Mouse (Mus musculus): ENCODE data around the gene Dalrd3. TPM values are rescaled to one million over a fixed set of nuclear protein-coding genes. Genes with fewer than 3 reads are reported as not detected.

Dalrd3 gene
- 5.2 TPM for polyA plus RNA-seq (2014; fragmentation: Illumina TruSeq; extraction: RNeasy Lipid Tissue Mini Kit (QIAGEN cat#74804); ENCODE audit: low read depth, low replicate concordance)

DNA sequence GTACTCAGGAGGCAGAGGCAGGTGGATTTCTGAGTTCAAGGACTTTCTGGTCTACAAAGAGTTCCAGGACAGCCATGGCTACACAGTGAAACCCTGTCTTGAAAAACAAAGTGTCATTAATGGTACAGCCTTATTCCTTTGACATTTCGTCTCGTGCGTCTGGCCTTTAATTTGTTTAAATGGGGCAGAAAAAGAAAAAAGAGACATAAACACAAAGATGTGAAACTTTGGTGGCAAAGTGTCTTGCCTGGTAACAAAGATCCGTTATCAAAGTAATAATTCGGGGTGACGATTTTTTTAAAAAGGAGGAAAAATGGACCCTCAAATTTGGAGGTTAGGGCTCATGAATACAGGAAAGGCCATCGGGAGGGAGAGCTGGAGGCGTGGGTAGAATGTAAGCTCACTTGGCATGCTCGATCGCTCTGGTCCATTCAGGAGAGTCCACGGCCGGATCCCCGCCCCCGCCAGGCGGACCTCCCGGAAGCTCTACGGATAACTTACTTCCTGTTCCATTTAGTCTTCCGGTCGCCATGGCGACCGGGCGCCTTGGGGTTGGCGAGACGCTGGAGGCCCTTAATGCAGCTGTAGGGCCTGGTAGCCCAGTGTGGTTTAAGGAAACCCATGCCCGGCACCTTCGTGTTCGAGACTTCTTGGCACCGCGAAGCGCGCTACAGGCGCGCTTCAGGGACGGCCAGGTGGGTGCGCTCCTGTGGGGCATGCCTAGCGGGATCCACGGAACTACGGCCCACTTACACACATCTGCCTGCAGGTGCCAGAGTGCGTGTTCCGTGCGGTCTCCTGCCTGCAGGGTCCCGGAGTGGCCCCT, at the start of gene Dalrd3:
Gene Dalrd3 (plus strand): TSS at position 506 of the 826 bp plus-strand sequence.

DNA sequence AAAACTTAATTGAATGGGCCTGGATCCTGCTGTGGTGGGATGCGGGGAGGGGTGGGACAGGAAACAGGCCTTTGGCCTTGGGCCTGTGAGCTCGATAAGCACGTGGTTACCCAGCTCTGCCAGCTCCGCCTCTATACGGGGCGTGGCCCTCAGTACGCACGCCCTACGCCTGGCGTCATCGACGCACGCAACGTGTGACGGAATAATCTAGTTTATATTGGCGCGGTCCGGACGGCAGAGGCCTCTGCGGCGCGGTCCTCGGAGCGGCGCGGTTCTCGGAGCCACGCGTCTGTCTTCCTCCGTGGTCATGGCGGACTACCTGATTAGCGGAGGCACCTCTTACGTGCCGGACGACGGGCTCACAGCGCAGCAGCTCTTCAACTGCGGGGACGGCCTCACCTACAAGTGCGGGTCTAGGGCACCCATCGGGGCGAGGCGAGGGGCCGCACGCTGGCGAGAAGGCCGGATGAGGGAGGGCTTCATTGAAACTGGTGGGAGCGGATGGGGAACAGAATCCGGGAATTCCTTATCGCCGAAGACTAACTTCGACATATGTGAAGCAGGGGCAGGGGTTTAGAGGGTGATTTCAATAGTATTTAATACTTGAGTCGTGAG, 9.4 kb upstream of the Dalrd3 start, which contains the start of gene Impdh2:
Gene Impdh2 (plus strand): TSS at position 60 of the 615 bp plus-strand sequence.

DNA sequence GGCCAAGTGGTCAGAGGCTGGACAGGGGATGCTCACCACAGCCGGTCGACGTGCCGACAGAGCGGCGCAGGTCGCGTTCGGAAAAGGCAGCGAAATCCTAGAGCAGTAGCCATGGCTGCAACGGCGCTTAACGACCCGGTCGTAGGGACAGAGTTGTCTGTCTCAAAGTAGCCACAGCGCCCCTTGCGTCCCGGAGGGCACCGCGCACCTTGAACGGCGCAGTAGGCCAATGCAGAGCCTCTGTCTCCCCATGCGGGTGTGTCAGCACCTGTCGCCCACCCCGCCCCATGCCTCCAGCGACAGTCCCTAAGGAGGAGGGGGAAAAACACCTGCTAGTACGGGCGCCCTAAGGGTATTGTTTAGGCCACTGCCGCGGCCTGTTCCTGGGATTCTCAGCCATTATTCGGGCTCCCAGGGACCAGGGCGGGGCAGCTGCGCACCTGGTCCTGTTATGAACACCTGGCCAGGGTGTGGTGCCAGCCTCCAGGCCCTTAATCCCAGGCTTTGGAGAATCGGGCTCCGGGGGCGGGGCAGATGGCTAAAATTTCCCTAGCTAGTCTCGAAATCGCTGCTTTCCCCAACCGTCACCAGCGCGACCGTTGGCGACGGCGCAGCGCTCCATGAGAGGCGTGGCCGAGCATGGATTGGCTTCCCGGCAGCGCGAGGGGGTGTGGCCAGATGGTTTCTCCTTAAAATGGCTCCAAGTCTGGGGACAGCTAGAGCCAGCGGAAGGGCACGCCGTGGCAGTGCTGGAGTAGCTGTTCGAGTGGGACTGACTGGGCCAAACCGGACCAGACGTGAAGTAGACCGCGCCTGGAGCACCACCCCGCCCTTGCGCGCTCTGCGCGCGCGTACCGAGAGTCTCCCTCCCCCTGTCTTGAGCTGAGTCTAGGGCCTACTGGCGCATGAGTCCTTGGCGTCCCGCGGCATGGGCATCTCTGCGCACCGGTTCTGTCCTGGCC, 2.6 kb upstream of the Dalrd3 start, which contains the start of gene Ndufaf3:
Gene Ndufaf3 (minus strand): TSS at position 620 of the 962 bp plus-strand sequence.

DNA sequence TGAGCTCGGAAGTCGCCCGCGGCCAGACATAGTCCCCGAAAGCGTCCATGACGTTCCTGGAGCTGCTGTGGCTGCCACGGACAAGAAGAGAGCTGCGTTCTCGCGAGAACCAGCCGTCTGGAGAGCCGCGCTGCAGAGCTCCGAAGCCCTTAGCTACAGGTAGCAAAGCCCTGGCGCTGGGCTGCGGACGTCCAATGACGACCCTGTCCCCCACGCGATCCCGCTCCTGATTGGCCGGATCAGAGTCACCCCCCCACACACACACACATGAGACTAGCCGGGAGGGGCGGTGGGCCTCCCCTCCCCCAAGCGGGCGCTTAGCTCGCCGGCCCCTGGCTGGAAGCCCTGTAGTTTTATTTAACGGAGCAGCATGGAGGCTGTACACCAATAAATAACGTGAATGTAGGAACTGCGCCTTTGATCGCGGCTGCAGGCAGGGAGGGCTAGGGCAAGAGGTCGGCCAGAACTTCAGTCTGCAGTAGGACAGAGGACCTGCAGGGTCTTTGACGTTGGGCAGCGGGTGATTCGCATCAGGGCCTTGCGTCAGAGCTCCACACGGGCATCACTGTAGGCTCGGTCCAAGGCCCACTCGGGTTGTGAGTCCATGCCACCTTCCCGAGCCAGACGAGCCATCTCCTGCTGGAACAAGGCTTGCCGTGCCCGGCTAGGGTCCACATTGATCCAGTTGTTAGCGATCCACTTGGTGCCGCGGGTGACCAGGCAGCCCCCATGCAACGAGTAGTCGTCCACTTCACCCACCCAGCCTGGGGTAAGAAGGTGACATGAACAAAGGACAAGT, 9.1 kb downstream of the Dalrd3 start, which contains the start of gene Wdr6:
Gene Wdr6 (minus strand): TSS at position 195 of the 799 bp plus-strand sequence.

DNA sequence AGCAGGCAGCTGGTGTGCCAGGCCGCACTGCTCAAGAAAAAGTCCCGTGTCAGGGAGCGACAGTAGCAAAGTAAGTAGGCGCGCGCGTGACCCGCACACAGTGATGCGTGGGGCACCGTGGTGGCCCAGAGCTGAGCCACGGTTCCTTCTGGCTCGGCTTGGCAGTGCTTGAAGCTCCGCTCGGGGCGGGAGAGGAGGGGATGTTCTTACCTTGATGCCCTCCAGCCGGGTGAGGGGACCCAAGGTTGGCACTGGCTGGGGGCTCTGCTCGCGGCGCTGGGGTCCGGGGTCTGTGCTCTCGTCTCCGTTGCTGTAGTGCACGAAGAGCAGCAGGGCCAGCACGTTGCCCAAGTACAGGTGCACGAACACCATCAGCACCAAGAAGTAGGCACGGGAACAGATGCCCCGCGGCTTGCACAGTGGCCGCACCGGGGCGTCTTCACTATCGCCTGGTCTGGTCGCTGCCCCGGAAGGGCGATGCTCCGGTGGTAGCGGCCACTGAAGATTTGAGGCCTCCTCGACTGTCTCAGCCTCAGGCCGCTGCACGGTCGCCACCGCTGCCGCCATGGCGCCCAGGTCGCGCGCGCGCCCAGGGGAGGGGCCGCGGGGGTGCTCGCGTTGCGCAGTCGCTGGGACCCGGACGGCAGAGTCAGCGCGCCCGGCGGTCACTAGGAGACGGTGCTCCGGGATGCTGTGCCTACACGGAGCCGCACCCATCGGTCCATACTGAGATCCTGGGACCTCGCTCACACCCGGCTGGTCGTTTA, 27.5 kb downstream of the Dalrd3 start, which contains the start of gene P4htm:
Gene P4htm (minus strand): TSS at position 670 of the 767 bp plus-strand sequence.

Other genes with a start within 250 kb of the Dalrd3 start
- gene Gpx1, start 231.0 kb upstream of the Dalrd3 start, polyA plus RNA-seq (2014; fragmentation: Illumina TruSeq; extraction: RNeasy Lipid Tissue Mini Kit (QIAGEN cat#74804); ENCODE audit: low read depth, low replicate concordance) = 1.8 TPM
- gene Usp4, start 222.0 kb upstream of the Dalrd3 start, polyA plus RNA-seq (2014; fragmentation: Illumina TruSeq; extraction: RNeasy Lipid Tissue Mini Kit (QIAGEN cat#74804); ENCODE audit: low read depth, low replicate concordance) = 93.9 TPM
- gene 1700102P08Rik, start 177.1 kb upstream of the Dalrd3 start, polyA plus RNA-seq (2014; fragmentation: Illumina TruSeq; extraction: RNeasy Lipid Tissue Mini Kit (QIAGEN cat#74804); ENCODE audit: low read depth, low replicate concordance) = 278 TPM
- 8.6 TPM for gene Ccdc36, start 141.4 kb upstream of the Dalrd3 start, polyA plus RNA-seq (2014; fragmentation: Illumina TruSeq; extraction: RNeasy Lipid Tissue Mini Kit (QIAGEN cat#74804); ENCODE audit: low read depth, low replicate concordance)
- 10.4 TPM for gene BC048562, start 133.4 kb upstream of the Dalrd3 start, polyA plus RNA-seq (2014; fragmentation: Illumina TruSeq; extraction: RNeasy Lipid Tissue Mini Kit (QIAGEN cat#74804); ENCODE audit: low read depth, low replicate concordance)
- gene Ccdc71, start 109.4 kb upstream of the Dalrd3 start, polyA plus RNA-seq (2014; fragmentation: Illumina TruSeq; extraction: RNeasy Lipid Tissue Mini Kit (QIAGEN cat#74804); ENCODE audit: low read depth, low replicate concordance) = 3.0 TPM
- gene Klhdc8b, start 108.3 kb upstream of the Dalrd3 start, polyA plus RNA-seq (2014; fragmentation: Illumina TruSeq; extraction: RNeasy Lipid Tissue Mini Kit (QIAGEN cat#74804); ENCODE audit: low read depth, low replicate concordance) = 1.3 TPM
- gene Lamb2, start 90.2 kb upstream of the Dalrd3 start, polyA plus RNA-seq (2014; fragmentation: Illumina TruSeq; extraction: RNeasy Lipid Tissue Mini Kit (QIAGEN cat#74804); ENCODE audit: low read depth, low replicate concordance) = 2.0 TPM
- gene Usp19, start 79.3 kb upstream of the Dalrd3 start, polyA plus RNA-seq (2014; fragmentation: Illumina TruSeq; extraction: RNeasy Lipid Tissue Mini Kit (QIAGEN cat#74804); ENCODE audit: low read depth, low replicate concordance) = 14.4 TPM
- gene Qars, start 62.2 kb upstream of the Dalrd3 start, polyA plus RNA-seq (2014; fragmentation: Illumina TruSeq; extraction: RNeasy Lipid Tissue Mini Kit (QIAGEN cat#74804); ENCODE audit: low read depth, low replicate concordance) = 74.8 TPM
- gene Qrich1, start 53.1 kb upstream of the Dalrd3 start, polyA plus RNA-seq (2014; fragmentation: Illumina TruSeq; extraction: RNeasy Lipid Tissue Mini Kit (QIAGEN cat#74804); ENCODE audit: low read depth, low replicate concordance) = 151 TPM
- 69.5 TPM for gene Impdh2, start 9.6 kb upstream of the Dalrd3 start, polyA plus RNA-seq (2014; fragmentation: Illumina TruSeq; extraction: RNeasy Lipid Tissue Mini Kit (QIAGEN cat#74804); ENCODE audit: low read depth, low replicate concordance)
- gene Ndufaf3, start 2.5 kb upstream of the Dalrd3 start, polyA plus RNA-seq (2014; fragmentation: Illumina TruSeq; extraction: RNeasy Lipid Tissue Mini Kit (QIAGEN cat#74804); ENCODE audit: low read depth, low replicate concordance) = 28.8 TPM
- 0.83 TPM for gene Wdr6, start 8.9 kb downstream of the Dalrd3 start, polyA plus RNA-seq (2014; fragmentation: Illumina TruSeq; extraction: RNeasy Lipid Tissue Mini Kit (QIAGEN cat#74804); ENCODE audit: low read depth, low replicate concordance)
- 0.14 TPM for gene P4htm, start 27.8 kb downstream of the Dalrd3 start, polyA plus RNA-seq (2014; fragmentation: Illumina TruSeq; extraction: RNeasy Lipid Tissue Mini Kit (QIAGEN cat#74804); ENCODE audit: low read depth, low replicate concordance)
- gene Arih2, start 79.5 kb downstream of the Dalrd3 start, polyA plus RNA-seq (2014; fragmentation: Illumina TruSeq; extraction: RNeasy Lipid Tissue Mini Kit (QIAGEN cat#74804); ENCODE audit: low read depth, low replicate concordance) = 266 TPM
- 32.2 TPM for gene Slc25a20, start 92.2 kb downstream of the Dalrd3 start, polyA plus RNA-seq (2014; fragmentation: Illumina TruSeq; extraction: RNeasy Lipid Tissue Mini Kit (QIAGEN cat#74804); ENCODE audit: low read depth, low replicate concordance)
- 714 TPM for gene Prkar2a, start 119.4 kb downstream of the Dalrd3 start, polyA plus RNA-seq (2014; fragmentation: Illumina TruSeq; extraction: RNeasy Lipid Tissue Mini Kit (QIAGEN cat#74804); ENCODE audit: low read depth, low replicate concordance)
- gene Ip6k2, start 213.9 kb downstream of the Dalrd3 start, polyA plus RNA-seq (2014; fragmentation: Illumina TruSeq; extraction: RNeasy Lipid Tissue Mini Kit (QIAGEN cat#74804); ENCODE audit: low read depth, low replicate concordance) = 106 TPM
- gene Nckipsd, start 238.5 kb downstream of the Dalrd3 start, polyA plus RNA-seq (2014; fragmentation: Illumina TruSeq; extraction: RNeasy Lipid Tissue Mini Kit (QIAGEN cat#74804); ENCODE audit: low read depth, low replicate concordance) = 0.18 TPM